Mouse (Mus musculus): ENCODE data around the gene Rhot1.

DNA sequence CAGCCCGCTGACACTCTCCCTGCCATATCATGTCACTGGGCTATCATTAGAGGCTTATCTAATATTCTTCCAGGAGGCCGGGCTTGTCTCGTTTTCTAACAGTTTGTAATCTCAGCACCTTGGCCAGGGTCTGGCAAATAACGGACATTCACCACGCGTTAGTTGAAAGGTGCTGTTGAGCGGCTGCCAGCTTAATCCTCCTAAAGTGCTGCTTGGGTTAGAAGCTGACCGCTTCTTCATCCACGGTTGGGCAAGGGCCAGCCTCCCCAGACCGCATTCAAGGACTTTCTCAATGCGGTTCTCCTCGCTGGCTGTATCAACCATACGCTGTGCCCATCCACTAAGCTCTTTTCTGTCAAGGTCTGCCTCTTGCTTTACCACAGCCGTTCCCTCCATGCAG lies 87.0 kb downstream of the Rhot1 start:
- TF ChIP-seq GATA1 (IDR thresholded peaks at IDR 0.05; ENCODE audit: low read length) (no peak), TAL1 (IDR thresholded peaks at IDR 0.05; ENCODE audit: low read length) (no peak)

All from erythroblast, embryonic 14.5 days (primary cell).